Mouse (Mus musculus): ENCODE data around the gene Ccna2.
A peak's percentile ranks its signal among the peaks of the same experiment; 100 is the strongest.
"Not testable (repeated sequence)": the region's sequence is repeated elsewhere in the genome, so short reads cannot be mapped to it uniquely, and the experiment has no call there.

Ccna2 gene

GRCm38 (mm10) chr3:36571827-36572378, at the start of gene Ccna2:
Ccna2 (minus strand) TSS chr3:36572150.
- DNase-seq (ENCODE audit: low spot score in 2 of 2) = peak; percentile 96 to 97

GRCm38 (mm10) chr3:36618181-36618580, 46.2 kb upstream of the Ccna2 start:
- DNase-seq (ENCODE audit: low spot score in 2 of 2) = no peak

- no peak for DNase-seq (ENCODE audit: low spot score in 2 of 2)
These were observed 41.9 kb upstream of the Ccna2 start for GRCm38 (mm10) chr3:36613908-36614255.

GRCm38 (mm10) chr3:36613202-36613907, 41.4 kb upstream of the Ccna2 start, which contains the start of gene Bbs7:
Bbs7 (minus strand) TSS chr3:36613477.
- DNase-seq (ENCODE audit: low spot score in 2 of 2) = peak; percentile 85 to 91

GRCm38 (mm10) chr3:36612687-36613086, 40.7 kb upstream of the Ccna2 start:
- DNase-seq (ENCODE audit: low spot score in 2 of 2) = peak in 1 of 2 experiments; percentile 7

GRCm38 (mm10) chr3:36605894-36606783, 34.2 kb upstream of the Ccna2 start:
- no peak for DNase-seq (ENCODE audit: low spot score in 2 of 2)

GRCm38 (mm10) chr3:36599773-36600172, 27.8 kb upstream of the Ccna2 start:
- DNase-seq (ENCODE audit: low spot score in 2 of 2) = not testable (repeated sequence)

GRCm38 (mm10) chr3:36598811-36599210, 26.9 kb upstream of the Ccna2 start:
- DNase-seq (ENCODE audit: low spot score in 2 of 2) = no peak

GRCm38 (mm10) chr3:36571361-36571826, 556 bp downstream of the Ccna2 start:
- DNase-seq (ENCODE audit: low spot score in 2 of 2) = peak in 1 of 2 experiments; percentile 3

- DNase-seq (ENCODE audit: low spot score in 2 of 2) = no peak
These were observed 2.1 kb downstream of the Ccna2 start for GRCm38 (mm10) chr3:36569836-36570235.

- no peak for DNase-seq (ENCODE audit: low spot score in 2 of 2)
These were observed 8.3 kb downstream of the Ccna2 start for GRCm38 (mm10) chr3:36563666-36564065.

GRCm38 (mm10) chr3:36559606-36560005, 12.3 kb downstream of the Ccna2 start:
- DNase-seq (ENCODE audit: low spot score in 2 of 2) = no peak

- no peak for DNase-seq (ENCODE audit: low spot score in 2 of 2)
These were observed 14.3 kb downstream of the Ccna2 start for GRCm38 (mm10) chr3:36557601-36558000.

GRCm38 (mm10) chr3:36552406-36553047, 19.4 kb downstream of the Ccna2 start, which contains the start of gene Exosc9:
Exosc9 (plus strand) TSS chr3:36552606.
- peak; percentile 95 to 96 for DNase-seq (ENCODE audit: low spot score in 2 of 2)

- DNase-seq (ENCODE audit: low spot score in 2 of 2) = peak in 1 of 2 experiments; percentile 18
These were observed 20.0 kb downstream of the Ccna2 start for GRCm38 (mm10) chr3:36551851-36552384.

GRCm38 (mm10) chr3:36551343-36551742, 20.6 kb downstream of the Ccna2 start:
- peak in 1 of 2 experiments; percentile 32 for DNase-seq (ENCODE audit: low spot score in 2 of 2)

- DNase-seq (ENCODE audit: low spot score in 2 of 2) = no peak
These were observed 27.0 kb downstream of the Ccna2 start for GRCm38 (mm10) chr3:36544961-36545360.

- no peak for DNase-seq (ENCODE audit: low spot score in 2 of 2)
These were observed 30.6 kb downstream of the Ccna2 start for GRCm38 (mm10) chr3:36541399-36541798.

- DNase-seq (ENCODE audit: low spot score in 2 of 2) = no peak
These were observed 31.2 kb downstream of the Ccna2 start for GRCm38 (mm10) chr3:36540756-36541155.

- no peak for DNase-seq (ENCODE audit: low spot score in 2 of 2)
These were observed 34.1 kb downstream of the Ccna2 start for GRCm38 (mm10) chr3:36537701-36538470.

GRCm38 (mm10) chr3:36536041-36536440, 35.9 kb downstream of the Ccna2 start:
- DNase-seq (ENCODE audit: low spot score in 2 of 2) = no peak
